Mouse (Mus musculus) heart, postnatal 0 days (tissue): Measurements from ENCODE around the gene Pacsin2. TPM values are rescaled to one million over a fixed set of nuclear protein-coding genes. Genes with fewer than 3 reads are reported as not detected.
A peak's percentile ranks its signal among the peaks of the same experiment; 100 is the strongest.
"Not testable (repeated sequence)": the region's sequence is repeated elsewhere in the genome, so short reads cannot be mapped to it uniquely, and the experiment has no call there.

Experiments
- ATAC-seq: fragments of 200-750 bp; cut with Nextera tagmentation; 2 replicates; pipeline ENCODE4 v1.8.0; 2017; ENCODE audit warnings: low read depth, moderate number of reproducible peaks, moderate library complexity; ENCODE audit not compliant: insufficient read depth
- DNase-seq: peaks from one replicate; pipeline ENCODE4 v3.0.0-alpha.2; 2016; ENCODE audit warnings: low spot score
- H3K27ac ChIP-seq: fragments of 300-500 bp; sonication (generic); 2 replicates; pipeline ENCODE4 v1.5.1; 2014; ENCODE audit warnings: low read depth, mild to moderate bottlenecking
- H3K27me3 ChIP-seq: fragments of 300-500 bp; sonication (generic); 2 replicates; pipeline ENCODE4 v1.6.1; 2014; ENCODE audit warnings: low read length, mixed read lengths; ENCODE audit not compliant: control insufficient read depth, insufficient read depth
- H3K36me3 ChIP-seq: fragments of 300-500 bp; sonication (generic); replicated peaks from 2 replicates; pipeline ENCODE4 v1.6.1; 2014; ENCODE audit warnings: low read length, mixed read lengths; ENCODE audit not compliant: control insufficient read depth, insufficient read depth
- H3K4me1 ChIP-seq: fragments of 300-500 bp; sonication (generic); 2 replicates; pipeline ENCODE4 v1.6.1; 2014; ENCODE audit warnings: antibody characterized with exemption; ENCODE audit not compliant: control insufficient read depth, insufficient read depth
- H3K4me2 ChIP-seq: fragments of 300-500 bp; sonication (generic); 2 replicates; pipeline ENCODE4 v1.6.1; 2014; ENCODE audit warnings: low read depth, mild to moderate bottlenecking, low read length, moderate library complexity
- H3K4me3 ChIP-seq: fragments of 300-500 bp; sonication (generic); 2 replicates; pipeline ENCODE4 v1.5.1; 2014; ENCODE audit warnings: low read depth, low read length
- H3K9ac ChIP-seq: fragments of 300-500 bp; sonication (generic); replicated peaks from 2 replicates; pipeline ENCODE4 v1.6.1; 2014; ENCODE audit warnings: low read depth, low read length, mixed read lengths
- H3K9me3 ChIP-seq: fragments of 300-500 bp; sonication (generic); replicated peaks from 2 replicates; pipeline ENCODE4 v1.6.1; 2016; ENCODE audit warnings: low read length; ENCODE audit not compliant: control insufficient read depth
- CTCF ChIP-seq: IDR thresholded peaks from 2 replicates; pipeline ENCODE4 v1.5.1; 2016; ENCODE audit warnings: antibody characterized with exemption, control low read depth, low read depth
- EP300 ChIP-seq: IDR thresholded peaks from 2 replicates; pipeline ENCODE4 v1.6.1; 2016; ENCODE audit warnings: antibody characterized with exemption, low read depth
- WGBS: fragments of 180-500 bp; shearing (Covaris S2); extraction: QIAGEN DNeasy Blood & Tissue Kit; methylation state at CpG from one replicate; pipeline ENCODE4 v1.1.7; 2014; 5-methylcytosine and 5-hydroxymethylcytosine counted together
- polyA plus RNA-seq: library from polyadenylated mRNA; unstranded; fragments of >200 nt; fragmentation: Nextera tagmentation; extraction: Ambion mirVana; gene quantifications from 2 replicates; pipeline ENCODE4 v1.2.1, GENCODE M21; 2015
- total RNA-seq: library from RNA; depleted of rRNA; stranded (reverse); fragments of >200 nt; gene quantifications from 2 replicates; pipeline ENCODE4 v1.2.3, GENCODE M21; 2014; ENCODE audit warnings: low replicate concordance; rRNA removed

Gene Pacsin2
- 65.0 and 78.0 TPM in 2 replicates for total RNA-seq
- polyA plus RNA-seq, result 53.0 and 63.3 TPM in 2 replicates

GRCm38 (mm10) chr15:83464083-83464904 is at the start of gene Pacsin2:
Pacsin2 (minus strand) TSS chr15:83464606.
- Histone ChIP-seq H3K4me2 (peak within 1 kb of the TSS; percentile 85), H3K4me3 (peak within 1 kb of the TSS; percentile 79), H3K36me3 (no peaks in the 10 kb centered on the region), H3K9me3 (no peaks in the 10 kb centered on the region), H3K27ac (peak within 1 kb of the TSS; percentile 92), H3K27me3 (no peaks in the 10 kb centered on the region), H3K4me1 (peaks cover 16% of the 10 kb centered on the region), H3K9ac (peak within 1 kb of the TSS; percentile 81)
- TF ChIP-seq EP300 (no peak), CTCF (no peak)
- DNase-seq (peak; percentile 99), ATAC-seq (peak; percentile 98)
- under 1% methylated on average over 68 of the region's 88 CpGs for WGBS

GRCm38 (mm10) chr15:83512489-83513281 is 48.3 kb upstream of the Pacsin2 start:
- Histone ChIP-seq H3K27ac (no peak overlapping the region), H3K4me1 (no peaks in the 10 kb centered on the region), H3K27me3 (no peaks in the 10 kb centered on the region), H3K9ac (no peak overlapping the region), H3K36me3 (no peaks in the 10 kb centered on the region), H3K4me3 (no peak overlapping the region), H3K9me3 (no peaks in the 10 kb centered on the region), H3K4me2 (no peak overlapping the region)
- no peak for ATAC-seq
- DNase-seq, result no peak
- 60% methylated on average over 13 of the region's 13 CpGs for WGBS
- TF ChIP-seq CTCF (no peak), EP300 (no peak)

- no peak for TF ChIP-seq EP300
- no peak for TF ChIP-seq CTCF
- peak; percentile 98 for ATAC-seq
- Histone ChIP-seq H3K9ac (peak within 1 kb of the TSS; percentile 54), H3K9me3 (no peaks in the 10 kb centered on the region), H3K36me3 (no peaks in the 10 kb centered on the region), H3K4me3 (peak within 1 kb of the TSS; percentile 59), H3K4me1 (no peaks in the 10 kb centered on the region), H3K4me2 (peak within 1 kb of the TSS; percentile 99), H3K27ac (no peak within 1 kb of the TSS), H3K27me3 (no peaks in the 10 kb centered on the region)
- peak; percentile 94 for DNase-seq
- 9% methylated on average over 41 of the region's 41 CpGs for WGBS
Observed at GRCm38 (mm10) chr15:83510805-83511405, 46.5 kb upstream of the Pacsin2 start, which contains the start of gene Ttll1. Ttll1 (minus strand) TSS chr15:83510893.

GRCm38 (mm10) chr15:83509950-83510804 is 45.8 kb upstream of the Pacsin2 start:
- Histone ChIP-seq H3K36me3 (peaks cover 2% of the 10 kb centered on the region; the same call in 1 of the 2 replicates), H3K4me1 (no peaks in the 10 kb centered on the region), H3K27ac (no peak overlapping the region), H3K9me3 (no peaks in the 10 kb centered on the region), H3K27me3 (no peaks in the 10 kb centered on the region), H3K4me3 (peak overlapping the region; percentile 59), H3K9ac (peak overlapping the region; percentile 54), H3K4me2 (peak overlapping the region; percentile 99)
- DNase-seq, result no peak
- peak; percentile 28; the same call in 1 of the 2 replicates for ATAC-seq
- TF ChIP-seq CTCF (0 out of 2 replicates have a peak, but pooled peaks have one; percentile 13), EP300 (no peak)
- 29% methylated on average over 17 of the region's 17 CpGs for WGBS

- DNase-seq, result not testable (repeated sequence)
Observed at GRCm38 (mm10) chr15:83501483-83501882, 37.1 kb upstream of the Pacsin2 start.

More at GRCm38 (mm10) chr15:83501483-83501882, 37.1 kb upstream of the Pacsin2 start:
- H3K4me1 ChIP-seq, H3K9me3 ChIP-seq, ATAC-seq, H3K27me3 ChIP-seq, H3K4me2 ChIP-seq, H3K27ac ChIP-seq, H3K4me3 ChIP-seq, H3K9ac ChIP-seq: not testable (repeated sequence)
- H3K36me3 ChIP-seq, result peaks cover 47% of the 10 kb centered on the region; the same call in 1 of the 2 replicates
- WGBS, result 78% methylated on average over 6 of the region's 6 CpGs
